Mouse (Mus musculus): Measurements from ENCODE around the gene Lck. TPM values are rescaled to one million over a fixed set of nuclear protein-coding genes. Genes with fewer than 3 reads are reported as not detected.

Gene Lck
- total and polyA plus RNA-seq, 3 experiments = 0.84 to 3.5 (median 1.1) TPM

GRCm38 (mm10) chr4:129614093-129614492 is 40.7 kb upstream of the Lck start, which contains the start of gene Dcdc2b:
Gene Dcdc2b, minus strand, starts transcription at chr4:129614257.
- no peak for TF ChIP-seq EP300 (IDR thresholded peaks at IDR 0.05; ENCODE audit: insufficient read depth, low read depth, low read length)
- TF ChIP-seq POLR2A (IDR thresholded peaks at IDR 0.05; ENCODE audit: insufficient read depth, low read depth, low read length) = 0 out of 2 replicates have a peak, but pooled peaks have one; percentile 8
- no peak for TF ChIP-seq CTCF (IDR thresholded peaks at IDR 0.05)
- H3K79me2 ChIP-seq (replicated peaks; ENCODE audit: control insufficient read depth, insufficient read depth, low read length) = no peaks in the 10 kb centered on the region
- intact Hi-C loops (cut with DNase I) = no loop called here
- no peak within 1 kb of the TSS for H3K9ac ChIP-seq (ENCODE audit: low read depth, low read length)
- no peaks in the 10 kb centered on the region for H3K36me3 ChIP-seq (ENCODE audit: control insufficient read depth, insufficient read depth, low read length)
- 43% methylated on average over 6 of the region's 6 CpGs for WGBS
- no peaks in the 10 kb centered on the region for H3K27me3 ChIP-seq (ENCODE audit: control insufficient read depth, insufficient read depth, low read length)
- H3K4me3 ChIP-seq = no peak within 1 kb of the TSS
- peak; percentile 55 to 58 for DNase-seq
- H3K27ac ChIP-seq = no peak within 1 kb of the TSS; the same call in 1 of the 2 replicates
- H3K4me1 ChIP-seq (ENCODE audit: control insufficient read depth, insufficient read depth, low read length) = peaks cover 4% of the 10 kb centered on the region; the same call in 1 of the 2 replicates

GRCm38 (mm10) chr4:129610472-129610871 is 37.0 kb upstream of the Lck start:
- no peak for DNase-seq
- no peak overlapping the region for H3K27ac ChIP-seq
- no peaks in the 10 kb centered on the region for H3K36me3 ChIP-seq (ENCODE audit: control insufficient read depth, insufficient read depth, low read length)
- intact Hi-C loops (cut with DNase I) = no loop called here
- H3K9ac ChIP-seq (ENCODE audit: low read depth, low read length) = no peak overlapping the region
- H3K79me2 ChIP-seq (replicated peaks; ENCODE audit: control insufficient read depth, insufficient read depth, low read length) = no peaks in the 10 kb centered on the region
- no peaks in the 10 kb centered on the region for H3K27me3 ChIP-seq (ENCODE audit: control insufficient read depth, insufficient read depth, low read length)
- H3K4me1 ChIP-seq (ENCODE audit: control insufficient read depth, insufficient read depth, low read length) = no peaks in the 10 kb centered on the region; the same call in 1 of the 2 replicates
- no peak for TF ChIP-seq POLR2A (IDR thresholded peaks at IDR 0.05; ENCODE audit: insufficient read depth, low read depth, low read length)
- no peak for TF ChIP-seq EP300 (IDR thresholded peaks at IDR 0.05; ENCODE audit: insufficient read depth, low read depth, low read length)
- no peak for TF ChIP-seq CTCF (IDR thresholded peaks at IDR 0.05)
- H3K4me3 ChIP-seq = no peak overlapping the region
- WGBS = 48% methylated on average over 4 of the region's 4 CpGs

- Histone ChIP-seq H3K79me2 (replicated peaks; ENCODE audit: control insufficient read depth, insufficient read depth, low read length) (no peaks in the 10 kb centered on the region), H3K4me3 (no peak overlapping the region), H3K36me3 (ENCODE audit: control insufficient read depth, insufficient read depth, low read length) (no peaks in the 10 kb centered on the region), H3K27me3 (ENCODE audit: control insufficient read depth, insufficient read depth, low read length) (no peaks in the 10 kb centered on the region), H3K9ac (ENCODE audit: low read depth, low read length) (no peak overlapping the region), H3K27ac (no peak overlapping the region), H3K4me1 (ENCODE audit: control insufficient read depth, insufficient read depth, low read length) (no peaks in the 10 kb centered on the region; the same call in 1 of the 2 replicates)
- no peak for DNase-seq
- 73% methylated on average over 4 of the region's 4 CpGs for WGBS
- TF ChIP-seq CTCF (IDR thresholded peaks at IDR 0.05) (no peak), POLR2A (IDR thresholded peaks at IDR 0.05; ENCODE audit: insufficient read depth, low read depth, low read length) (no peak), EP300 (IDR thresholded peaks at IDR 0.05; ENCODE audit: insufficient read depth, low read depth, low read length) (no peak)
- intact Hi-C loops (cut with DNase I) = no loop called here
Measured at GRCm38 (mm10) chr4:129610026-129610425, 36.6 kb upstream of the Lck start.

- Histone ChIP-seq H3K36me3 (ENCODE audit: control insufficient read depth, insufficient read depth, low read length) (no peaks in the 10 kb centered on the region), H3K79me2 (replicated peaks; ENCODE audit: control insufficient read depth, insufficient read depth, low read length) (no peaks in the 10 kb centered on the region), H3K4me1 (ENCODE audit: control insufficient read depth, insufficient read depth, low read length) (no peaks in the 10 kb centered on the region; the same call in 1 of the 2 replicates), H3K9ac (ENCODE audit: low read depth, low read length) (no peak overlapping the region), H3K27ac (no peak overlapping the region), H3K4me3 (no peak overlapping the region), H3K27me3 (ENCODE audit: control insufficient read depth, insufficient read depth, low read length) (no peaks in the 10 kb centered on the region)
- intact Hi-C loops (cut with DNase I) = loop anchor here (2.0 kb wide), 2 partner anchors 24 to 60 kb away; no protein-coding TSS in a partner anchor
- WGBS = 75% methylated on average over 12 of the region's 12 CpGs
- DNase-seq = no peak
- no peak for TF ChIP-seq POLR2A (IDR thresholded peaks at IDR 0.05; ENCODE audit: insufficient read depth, low read depth, low read length)
- TF ChIP-seq EP300 (IDR thresholded peaks at IDR 0.05; ENCODE audit: insufficient read depth, low read depth, low read length) = no peak
Measured at GRCm38 (mm10) chr4:129609139-129609631, 35.7 kb upstream of the Lck start.

- 33% methylated on average over 7 of the region's 7 CpGs for WGBS
Measured at GRCm38 (mm10) chr4:129608426-129609025, 35.1 kb upstream of the Lck start.

More at GRCm38 (mm10) chr4:129608426-129609025, 35.1 kb upstream of the Lck start:
- DNase-seq = peak; percentile 74 to 77
- Histone ChIP-seq H3K4me1 (ENCODE audit: control insufficient read depth, insufficient read depth, low read length) (no peaks in the 10 kb centered on the region; the same call in 1 of the 2 replicates), H3K36me3 (ENCODE audit: control insufficient read depth, insufficient read depth, low read length) (no peaks in the 10 kb centered on the region), H3K4me3 (no peak overlapping the region), H3K79me2 (replicated peaks; ENCODE audit: control insufficient read depth, insufficient read depth, low read length) (no peaks in the 10 kb centered on the region), H3K27me3 (ENCODE audit: control insufficient read depth, insufficient read depth, low read length) (no peaks in the 10 kb centered on the region), H3K27ac (no peak overlapping the region), H3K9ac (ENCODE audit: low read depth, low read length) (no peak overlapping the region)
- intact Hi-C loops (cut with DNase I) = loop anchor here (2.0 kb wide), 2 partner anchors 24 to 60 kb away; no protein-coding TSS in a partner anchor
- TF ChIP-seq CTCF (IDR thresholded peaks at IDR 0.05) (peak; percentile 87), EP300 (IDR thresholded peaks at IDR 0.05; ENCODE audit: insufficient read depth, low read depth, low read length) (peak; percentile 91), POLR2A (IDR thresholded peaks at IDR 0.05; ENCODE audit: insufficient read depth, low read depth, low read length) (0 out of 2 replicates have a peak, but pooled peaks have one; percentile 33)
